Mouse (Mus musculus) kidney, postnatal 25 days (tissue): ENCODE results near the gene Dock4.
A peak's percentile ranks its signal among the peaks of the same experiment; 100 is the strongest.

Source experiments
- DNase-seq, 2 experiments: peaks; one replicate each; pipeline ENCODE4 v3.0.0; 2021; ENCODE audit warnings: mixed read lengths in 2 of 2

The Dock4 gene

GRCm38 (mm10) chr12:40445648-40446449 lies at the start of gene Dock4, which contains the start of gene Zfp277:
TSS of gene Dock4 (plus strand) at chr12:40445952.
TSS of gene Zfp277 (minus strand) at chr12:40445902.
- DNase-seq = peak; percentile 100

- no peak for DNase-seq
Measured at GRCm38 (mm10) chr12:40398916-40399315, 46.8 kb upstream of the Dock4 start.

GRCm38 (mm10) chr12:40399386-40399785 lies 46.4 kb upstream of the Dock4 start:
- no peak for DNase-seq

GRCm38 (mm10) chr12:40399812-40400211 lies 45.9 kb upstream of the Dock4 start:
- DNase-seq = no peak

- DNase-seq = no peak
Measured at GRCm38 (mm10) chr12:40414682-40415311, 31.0 kb upstream of the Dock4 start.

DNA sequence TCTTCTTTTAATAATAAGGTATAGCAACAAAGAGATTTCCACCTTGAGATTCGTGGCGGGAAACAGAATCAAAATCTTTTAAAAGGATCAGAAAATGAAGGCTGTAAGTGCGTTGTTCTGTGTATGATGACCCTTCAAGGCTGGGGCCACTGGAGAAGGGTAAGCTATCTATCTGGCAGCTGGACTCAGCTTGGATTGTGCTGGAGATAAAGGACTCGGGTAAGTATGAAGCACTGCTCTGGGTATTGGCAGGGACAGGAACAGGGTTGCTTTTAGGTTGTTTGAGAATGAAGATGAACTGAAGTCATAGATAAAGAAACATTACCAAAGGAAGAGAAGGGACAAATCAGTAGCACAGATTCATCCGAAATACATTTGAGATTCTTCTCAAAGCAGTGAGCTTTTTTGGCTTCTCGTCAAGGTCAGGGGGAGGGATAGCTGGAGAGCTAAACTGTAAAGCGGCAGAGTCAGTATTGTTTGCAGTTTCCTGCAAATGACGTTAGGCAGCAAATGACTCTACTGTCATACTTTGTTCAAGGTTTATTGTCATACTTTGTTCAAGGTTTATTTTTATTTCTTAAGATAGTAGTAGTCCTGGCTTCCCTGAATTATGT lies 30.3 kb upstream of the Dock4 start:
- peak in 1 of 2 experiments; percentile 14 for DNase-seq

- DNase-seq = no peak
Measured at GRCm38 (mm10) chr12:40417257-40417656, 28.5 kb upstream of the Dock4 start.

DNA sequence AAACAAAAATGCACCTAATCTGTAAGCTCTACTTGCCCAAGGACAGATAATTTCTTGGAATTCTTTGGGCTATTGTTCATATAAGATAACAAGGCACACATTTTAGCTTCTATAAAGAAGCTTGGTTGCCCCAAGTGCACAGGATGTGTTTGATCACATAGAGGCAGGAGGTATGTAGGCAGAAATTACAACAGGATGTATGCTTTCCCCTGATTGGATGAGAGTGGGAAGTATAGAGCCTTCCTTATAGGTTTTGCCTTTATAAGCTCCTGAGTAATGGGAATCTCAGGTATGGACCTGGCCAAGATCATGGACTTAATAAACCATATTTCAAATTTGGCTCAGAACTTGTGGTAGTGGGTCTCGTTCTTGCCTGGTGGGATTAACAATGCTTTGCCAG lies 20.8 kb upstream of the Dock4 start:
- no peak for DNase-seq

- peak in 1 of 2 experiments; percentile 38 for DNase-seq
Measured at GRCm38 (mm10) chr12:40427606-40428005, 18.1 kb upstream of the Dock4 start.

GRCm38 (mm10) chr12:40429976-40430375 lies 15.8 kb upstream of the Dock4 start:
- no peak for DNase-seq

DNA sequence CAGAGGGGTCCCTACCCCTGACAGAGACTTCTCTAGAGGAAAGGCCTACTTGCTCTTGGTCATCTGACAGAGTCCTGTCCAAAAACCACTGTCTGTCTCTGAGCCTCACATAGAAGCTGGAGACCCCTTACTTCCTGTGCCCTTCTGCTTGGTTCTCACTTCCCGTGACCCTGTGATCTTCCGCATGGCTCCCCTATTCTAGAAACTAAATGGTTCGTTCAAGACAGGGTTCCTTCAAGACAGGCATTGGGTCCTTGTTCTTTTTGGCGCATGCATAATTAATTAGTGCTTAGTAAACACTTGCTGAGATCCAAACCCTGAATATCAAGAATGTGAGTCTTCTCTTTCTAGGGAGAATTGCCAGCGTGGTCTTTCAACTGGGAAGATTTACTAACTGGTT lies 14.7 kb upstream of the Dock4 start:
- DNase-seq = no peak

GRCm38 (mm10) chr12:40434101-40434500 lies 11.7 kb upstream of the Dock4 start:
- peak in 1 of 2 experiments; percentile 40 for DNase-seq

DNA sequence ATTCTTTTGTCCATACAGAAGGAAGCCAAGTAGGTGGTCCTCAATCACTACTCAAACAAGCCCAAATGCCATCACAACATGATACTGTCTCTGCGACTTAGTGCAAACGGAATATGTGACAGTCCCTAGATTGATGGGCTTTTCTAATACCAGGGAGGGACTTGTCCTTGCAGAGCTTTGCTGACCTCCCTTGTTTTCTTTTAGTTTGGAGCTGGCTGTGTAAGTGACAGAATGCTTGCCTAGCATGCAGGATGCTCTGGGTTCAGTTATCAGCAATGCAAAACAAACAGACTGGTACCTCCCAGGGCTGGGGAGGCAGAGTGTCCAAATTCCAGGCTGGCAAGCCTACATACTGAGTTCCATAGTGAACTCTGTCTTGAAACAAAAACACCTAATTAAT lies 7.7 kb upstream of the Dock4 start:
- no peak for DNase-seq

- peak; percentile 61 to 70 for DNase-seq
Measured at GRCm38 (mm10) chr12:40445206-40445605, 546 bp upstream of the Dock4 start.

- DNase-seq = peak in 1 of 2 experiments; percentile 63
Measured at GRCm38 (mm10) chr12:40446450-40447381, 964 bp downstream of the Dock4 start.

DNA sequence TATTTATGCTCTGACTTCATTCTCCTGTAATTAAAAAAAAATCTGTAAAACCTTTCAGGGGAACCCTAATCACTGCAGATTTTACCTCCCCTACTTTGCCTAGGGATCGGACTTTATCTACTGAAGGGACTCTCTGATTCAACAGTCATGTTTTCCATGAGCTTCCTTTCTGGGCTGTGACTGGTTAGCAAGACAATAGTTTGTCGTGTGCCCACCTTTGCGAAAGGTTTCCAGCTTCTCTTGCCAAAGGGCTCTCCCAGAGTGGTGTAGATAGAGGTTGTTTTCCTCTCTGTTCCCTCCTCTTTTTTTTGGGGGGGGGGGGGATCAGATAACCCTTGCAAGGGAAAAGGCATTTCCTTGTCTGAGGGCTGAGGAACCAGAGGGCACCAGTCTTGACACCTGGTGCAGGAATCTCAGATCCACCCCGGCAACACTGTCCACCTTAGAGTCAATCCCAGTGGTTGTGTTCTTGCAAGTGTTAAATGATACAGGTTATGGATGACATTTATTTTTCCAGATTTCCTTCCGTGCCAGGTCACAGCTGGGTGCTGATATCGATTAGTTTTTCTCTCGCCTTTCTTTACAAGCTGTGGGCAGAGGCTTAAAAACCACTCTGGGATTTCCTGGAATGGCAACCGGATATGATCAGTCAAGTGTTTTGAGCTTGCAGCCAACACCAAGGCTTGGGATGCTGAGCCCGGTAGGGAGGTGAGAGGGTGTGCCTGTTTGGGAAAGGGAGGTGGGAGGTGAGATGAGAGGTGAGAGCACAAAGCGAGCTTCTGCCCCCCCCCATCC lies 2.0 kb downstream of the Dock4 start:
- DNase-seq = no peak

DNA sequence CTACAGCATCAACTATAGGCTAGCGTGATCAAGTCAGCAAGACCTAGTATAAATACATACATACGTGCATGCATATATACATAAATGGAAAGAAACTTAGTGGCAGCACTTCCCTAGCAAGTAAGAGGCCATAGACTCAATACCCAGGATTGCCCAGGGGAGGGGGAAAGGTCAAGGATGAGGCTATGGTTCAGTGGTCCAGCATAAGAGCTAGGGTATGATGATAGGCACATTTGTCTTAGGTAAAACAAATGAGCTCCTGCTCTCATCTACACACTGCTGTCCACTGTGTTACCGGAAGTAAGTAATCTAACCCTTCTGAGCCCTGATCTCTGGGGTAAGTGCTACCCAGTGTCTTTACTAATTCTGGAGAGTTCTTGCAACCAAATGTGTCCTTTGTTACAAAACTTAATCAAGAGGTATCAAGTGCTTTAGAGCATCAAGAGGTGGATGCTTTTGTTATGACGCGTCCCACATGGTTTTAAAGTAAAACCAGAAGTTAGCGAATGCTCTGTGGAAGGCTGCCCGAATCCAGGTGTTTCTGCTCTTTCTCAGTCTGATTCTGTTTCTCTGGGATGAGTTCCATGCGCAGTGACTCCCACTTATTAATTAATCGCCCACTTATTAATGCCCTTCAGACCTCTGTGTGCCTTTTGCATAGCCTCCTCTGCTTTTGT lies 3.5 kb downstream of the Dock4 start:
- DNase-seq = no peak

- DNase-seq = no peak
Measured at GRCm38 (mm10) chr12:40456517-40456916, 10.8 kb downstream of the Dock4 start.

- peak; percentile 73 to 84 for DNase-seq
Measured at GRCm38 (mm10) chr12:40458977-40459376, 13.2 kb downstream of the Dock4 start.

DNA sequence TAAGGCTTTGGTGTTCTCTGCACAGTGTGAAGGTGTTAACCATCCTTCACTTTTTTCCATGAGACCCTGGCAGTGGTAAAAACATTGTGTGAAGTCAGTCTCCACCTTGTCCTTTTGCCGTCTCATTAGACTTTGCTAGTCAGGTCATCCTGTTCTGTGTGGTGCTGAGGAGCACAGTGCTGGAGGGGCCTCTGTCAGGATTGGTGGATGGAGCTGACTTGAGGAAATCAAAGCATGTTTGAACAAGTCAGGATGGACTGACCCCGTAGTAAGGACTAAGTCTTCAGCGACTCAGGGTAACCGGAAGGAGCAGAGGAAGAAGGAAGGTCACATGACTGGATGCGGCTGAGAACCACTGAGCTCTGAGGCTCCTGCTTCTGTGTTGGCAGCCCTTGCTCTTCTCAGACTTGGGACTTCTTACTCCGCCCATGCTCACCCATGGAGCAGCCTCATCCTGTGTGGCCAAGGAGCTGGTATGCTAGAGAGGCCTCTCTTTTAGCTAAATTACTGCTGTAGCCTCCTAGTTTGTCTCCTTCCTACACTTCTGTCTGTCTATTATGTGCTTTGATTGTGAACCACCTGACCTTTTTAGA lies 14.0 kb downstream of the Dock4 start:
- peak in 1 of 2 experiments; percentile 48 for DNase-seq
